Mouse (Mus musculus) kidney, adult 2 months (tissue): ENCODE measurements around the gene Oas1f. TPM values are rescaled to one million over a fixed set of nuclear protein-coding genes. Genes with fewer than 3 reads are reported as not detected.

ENCODE experiments used
- DNase-seq: peaks from one replicate; pipeline ENCODE4 v3.0.0; 2021
- H3K27ac ChIP-seq: fragments of 200-500 bp; 2 replicates; pipeline ENCODE4 v1.5.1; 2012; ENCODE audit warnings: low read depth, low read length, control low read depth, inconsistent platforms; ENCODE audit not compliant: insufficient read depth
- H3K27me3 ChIP-seq: fragments of 200-500 bp; replicated peaks from 2 replicates; pipeline ENCODE4 v1.6.1; 2012; ENCODE audit warnings: mild to moderate bottlenecking, moderate library complexity, low read length, inconsistent platforms; ENCODE audit not compliant: control insufficient read depth, insufficient read depth
- H3K36me3 ChIP-seq: fragments of 200-500 bp; 2 replicates; pipeline ENCODE4 v1.6.1; 2012; ENCODE audit warnings: mild to moderate bottlenecking, moderate library complexity, low read length, inconsistent platforms; ENCODE audit not compliant: control insufficient read depth, insufficient read depth
- H3K4me1 ChIP-seq: fragments of 200-500 bp; 2 replicates; pipeline ENCODE4 v1.6.1; 2011; ENCODE audit warnings: low read length; ENCODE audit not compliant: control insufficient read depth, insufficient read depth
- H3K4me3 ChIP-seq: fragments of 200-500 bp; 2 replicates; pipeline ENCODE4 v1.5.1; 2011; ENCODE audit warnings: mild to moderate bottlenecking, low read depth, low read length, control low read depth; ENCODE audit not compliant: insufficient read depth
- CTCF ChIP-seq: fragments of 200-500 bp; conservative IDR thresholded peaks from 2 replicates; pipeline ENCODE4 v1.5.1; 2011; ENCODE audit warnings: low read depth, mild to moderate bottlenecking, control low read depth, low read length, moderate library complexity, mixed read lengths; ENCODE audit not compliant: insufficient read depth, insufficient read length
- POLR2A ChIP-seq: fragments of 200-500 bp; IDR thresholded peaks from one replicate; pipeline ENCODE4 v1.6.1; 2011; ENCODE audit warnings: low read depth, low read length, control low read depth
- WGBS: fragments of 180-500 bp; shearing (Covaris S2); methylation state at CpG from one replicate; pipeline ENCODE4 v1.1.7; 2018; 5-methylcytosine and 5-hydroxymethylcytosine counted together
- polyA plus RNA-seq: library from polyadenylated mRNA; depleted of rRNA; stranded (reverse); fragments of >200 nt; gene quantifications from 2 replicates; pipeline ENCODE4 v1.2.3, GENCODE M21; 2012

The Oas1f gene
- polyA plus RNA-seq, 1 experiment: 0.08 TPM

DNA sequence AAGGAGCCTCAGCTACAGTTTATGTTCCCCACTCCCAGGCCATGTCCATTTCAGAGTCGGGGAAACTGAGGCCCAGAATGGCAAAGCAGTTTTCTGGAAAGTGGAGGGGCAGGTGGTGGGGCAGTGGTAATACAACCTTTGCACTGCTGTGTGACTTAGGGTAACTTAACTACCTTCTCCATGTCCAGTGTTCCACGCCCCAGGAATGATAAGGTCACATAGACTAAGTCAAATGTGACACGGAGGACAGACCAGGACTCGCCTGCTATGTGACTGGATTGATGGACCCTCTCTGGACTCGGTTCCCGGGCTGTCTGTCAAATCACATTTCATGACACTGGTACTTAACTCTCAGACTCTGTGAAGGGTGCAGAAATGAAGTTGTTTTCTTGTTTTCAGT is 34.1 kb upstream of the Oas1f start:
- DNase-seq: no peak
- H3K4me1 ChIP-seq: peaks cover 6% of the 10 kb centered on the region; the same call in 1 of the 2 replicates
- H3K27me3 ChIP-seq: no peaks in the 10 kb centered on the region
- TF ChIP-seq CTCF: no peak
- H3K27ac ChIP-seq: no peak overlapping the region
- H3K36me3 ChIP-seq: no peaks in the 10 kb centered on the region
- H3K4me3 ChIP-seq: peak overlapping the region; percentile 50
- 59% methylated on average over 6 of the region's 6 CpGs for WGBS

DNA sequence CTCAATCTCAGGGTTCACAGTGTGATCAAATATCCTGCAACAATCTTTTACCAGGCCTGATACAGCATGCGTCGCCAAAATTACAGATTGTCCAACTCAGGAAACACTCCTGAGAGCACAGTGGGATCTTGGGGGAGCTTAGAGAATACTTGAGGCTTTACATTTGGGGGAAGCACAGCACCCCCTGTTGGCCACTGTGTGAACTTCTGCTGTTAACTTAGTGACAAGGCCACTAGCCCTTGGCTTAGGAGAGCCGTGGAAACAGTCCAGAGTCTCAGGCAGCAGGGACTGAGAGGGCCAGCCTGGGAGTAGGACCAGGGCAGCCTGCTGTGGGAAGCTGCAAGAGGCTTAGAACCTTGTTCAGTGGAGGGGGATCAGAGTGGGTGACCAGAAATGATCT is 31.2 kb upstream of the Oas1f start:
- Histone ChIP-seq H3K36me3 (no peaks in the 10 kb centered on the region), H3K27me3 (no peaks in the 10 kb centered on the region), H3K4me1 (peaks cover 6% of the 10 kb centered on the region; the same call in 1 of the 2 replicates), H3K4me3 (no peak overlapping the region), H3K27ac (no peak overlapping the region)
- TF ChIP-seq CTCF (peak; percentile 50), POLR2A (no peak)
- 68% methylated on average over 3 of the region's 3 CpGs for WGBS
- DNase-seq: peak; percentile 19

DNA sequence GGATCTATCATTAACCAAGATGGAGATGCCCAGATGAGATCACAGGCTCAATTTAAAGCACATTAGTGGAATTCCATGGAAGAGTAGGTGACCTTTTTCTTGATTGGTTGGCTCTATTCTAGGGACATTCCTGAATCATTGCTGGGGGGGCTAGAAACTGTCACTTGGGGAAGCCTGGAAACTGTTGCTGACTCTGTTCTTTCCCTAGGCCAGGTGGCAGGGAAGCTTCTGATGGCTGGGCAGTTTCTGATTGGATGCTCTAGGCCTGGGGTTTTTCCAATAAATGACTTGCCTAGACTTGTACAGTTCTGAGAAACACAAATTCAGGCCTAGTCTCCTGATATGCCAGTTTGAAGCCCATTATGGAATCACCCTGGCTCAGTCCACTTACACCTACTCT is 28.2 kb upstream of the Oas1f start:
- Histone ChIP-seq H3K4me3 (no peak overlapping the region), H3K27me3 (no peaks in the 10 kb centered on the region), H3K36me3 (no peaks in the 10 kb centered on the region), H3K27ac (no peak overlapping the region), H3K4me1 (no peaks in the 10 kb centered on the region)
- no peak for DNase-seq
- TF ChIP-seq POLR2A (no peak), CTCF (no peak)

DNA sequence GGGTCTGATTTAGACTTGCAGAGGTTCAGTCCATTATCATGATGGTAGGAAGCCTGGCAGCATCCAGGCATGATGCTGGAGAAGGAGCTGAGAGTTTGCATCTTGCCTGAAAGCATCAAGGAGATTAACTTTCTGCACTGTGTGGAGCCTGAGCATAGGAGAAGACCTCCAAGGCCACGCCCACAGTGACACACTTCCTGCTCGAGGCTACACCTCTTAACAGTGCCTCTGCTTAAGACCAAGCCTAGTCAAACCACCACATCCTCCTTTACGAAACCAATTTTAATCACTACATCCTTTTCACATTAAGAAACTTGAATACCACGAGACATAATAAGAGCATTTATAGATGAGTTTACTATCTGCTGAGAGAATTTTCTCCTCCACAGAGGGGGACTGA is 16.1 kb upstream of the Oas1f start:
- no peak for DNase-seq
- Histone ChIP-seq H3K4me1 (no peaks in the 10 kb centered on the region), H3K27me3 (no peaks in the 10 kb centered on the region), H3K27ac (no peak overlapping the region), H3K36me3 (no peaks in the 10 kb centered on the region), H3K4me3 (no peak overlapping the region)
- TF ChIP-seq POLR2A: no peak
- TF ChIP-seq CTCF: no peak
- WGBS: 84% methylated on average over 4 of the region's 4 CpGs

DNA sequence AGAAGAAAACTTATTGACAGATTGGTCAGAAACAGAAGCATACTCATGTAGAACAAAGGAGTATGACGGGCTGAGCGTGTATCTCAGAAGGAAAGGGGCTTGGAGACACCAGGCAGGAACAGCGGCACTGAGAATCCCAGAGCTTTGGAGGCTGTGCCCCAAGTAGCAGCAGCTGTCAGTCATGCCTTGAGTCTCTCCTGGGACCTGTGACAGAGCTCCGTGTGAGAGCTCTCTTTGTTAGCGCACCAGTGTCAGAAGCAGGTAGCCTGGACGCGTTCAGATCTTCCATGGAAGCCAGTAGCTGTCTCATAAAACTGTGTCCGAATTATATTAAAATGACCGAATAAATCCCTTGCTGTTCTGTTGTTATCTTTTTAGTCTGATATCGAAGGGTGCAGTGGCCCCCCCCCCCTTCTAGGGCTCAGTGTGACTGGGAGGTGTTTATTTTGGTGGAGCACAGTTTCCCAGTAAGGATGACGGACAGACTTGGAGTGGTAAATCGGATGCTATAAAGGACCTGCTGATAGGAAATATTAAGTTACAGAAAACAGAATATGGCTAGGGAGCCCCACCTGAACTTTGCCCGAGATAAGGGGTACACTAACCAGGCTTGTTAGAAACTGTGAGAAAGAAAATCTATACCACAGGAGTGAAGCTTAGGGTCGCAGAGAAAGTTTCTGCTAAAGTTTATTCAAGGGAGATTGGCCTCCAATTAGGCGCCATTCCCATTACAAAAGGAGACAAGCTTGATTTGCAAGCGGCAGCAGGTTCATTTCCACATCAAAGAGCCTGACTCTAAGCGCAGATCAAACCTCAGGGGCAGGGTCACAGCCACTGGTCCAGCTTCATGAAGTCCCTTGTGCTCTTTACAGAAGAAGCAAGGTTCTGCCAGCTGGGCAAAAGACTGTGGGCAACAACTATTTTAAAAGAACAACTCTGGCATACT is 13.6 kb upstream of the Oas1f start:
- Histone ChIP-seq H3K4me1 (no peaks in the 10 kb centered on the region), H3K4me3 (no peak overlapping the region), H3K27ac (no peak overlapping the region), H3K27me3 (no peaks in the 10 kb centered on the region), H3K36me3 (no peaks in the 10 kb centered on the region)
- WGBS: 12% methylated on average over 17 of the region's 17 CpGs
- no peak for DNase-seq
- no peak for TF ChIP-seq POLR2A
- no peak for TF ChIP-seq CTCF

DNA sequence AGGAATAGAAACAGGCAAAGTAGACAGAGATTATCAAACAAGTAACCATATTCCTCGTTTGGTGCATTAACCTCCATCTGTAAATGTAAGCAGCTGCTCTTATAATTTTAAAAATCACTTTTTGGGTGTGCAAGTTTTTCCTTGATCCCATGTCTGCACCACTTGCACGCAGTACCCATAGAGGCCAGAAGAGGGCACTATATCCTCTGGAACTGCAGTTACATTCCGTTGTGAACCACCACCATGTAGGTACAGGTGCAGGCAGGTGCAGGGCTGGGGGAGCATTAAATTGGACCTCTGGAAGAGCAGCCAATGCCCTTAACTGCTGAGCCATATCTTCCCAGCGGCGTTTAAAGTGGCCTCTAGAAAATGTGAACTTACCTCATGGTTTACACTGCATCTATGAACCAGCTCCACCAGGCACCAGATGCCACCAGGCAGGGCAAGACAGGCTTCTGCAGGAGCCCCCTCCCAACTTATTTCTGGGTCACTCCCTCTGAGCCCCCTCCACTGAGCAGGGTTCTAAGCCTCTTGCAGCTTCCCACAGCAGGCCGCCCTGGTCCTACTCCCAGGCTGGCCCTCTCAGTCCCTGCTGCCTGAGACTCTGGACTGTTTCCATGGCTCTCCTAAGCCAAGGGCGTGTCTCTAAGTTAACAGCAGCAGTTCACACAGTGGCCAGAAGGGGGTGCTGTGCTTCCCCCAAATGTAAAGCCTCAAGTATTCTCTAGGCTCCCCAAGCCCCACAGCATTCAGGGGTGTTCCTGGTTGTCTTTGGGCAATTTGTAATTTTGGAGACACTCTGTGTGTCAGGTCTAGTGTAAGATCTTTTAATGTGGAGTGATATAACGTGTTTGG is 10.2 kb upstream of the Oas1f start:
- 15% methylated on average over 8 of the region's 8 CpGs for WGBS
- H3K27me3 ChIP-seq: no peaks in the 10 kb centered on the region

DNA sequence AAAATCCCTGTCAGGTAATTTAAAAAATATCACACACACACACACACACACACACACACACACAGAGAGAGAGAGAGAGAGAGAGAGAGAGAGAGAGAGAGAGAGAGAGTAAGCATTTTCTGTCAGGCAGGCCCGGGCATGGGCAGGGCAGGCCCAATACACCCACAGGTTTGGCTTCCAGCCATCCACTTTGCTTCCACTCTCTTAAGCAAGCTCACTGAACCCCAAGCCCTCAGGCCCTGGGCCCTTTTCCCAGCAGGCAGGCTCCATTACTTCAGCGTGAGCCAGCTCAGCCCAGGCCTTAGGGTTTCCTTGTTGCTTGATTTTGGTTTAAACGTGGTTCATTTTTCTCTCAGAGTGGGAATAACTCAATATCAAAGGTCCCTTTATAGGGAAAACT is 2.5 kb upstream of the Oas1f start:
- Histone ChIP-seq H3K36me3 (no peaks in the 10 kb centered on the region), H3K27ac (no peak overlapping the region), H3K4me3 (no peak overlapping the region), H3K27me3 (no peaks in the 10 kb centered on the region), H3K4me1 (no peaks in the 10 kb centered on the region)
- WGBS: 57% methylated on average over 3 of the region's 3 CpGs
- DNase-seq: peak; percentile 30
- TF ChIP-seq CTCF (no peak), POLR2A (no peak)

More for the DNA sequence above, 10.2 kb upstream of the Oas1f start:
- Histone ChIP-seq H3K27ac (no peak overlapping the region), H3K4me3 (no peak overlapping the region), H3K4me1 (no peaks in the 10 kb centered on the region), H3K36me3 (no peaks in the 10 kb centered on the region)
- TF ChIP-seq POLR2A (no peak), CTCF (peak; percentile 74)
- DNase-seq: peak; percentile 45
